31 mouse cellular contexts compared by ENCODE assay signal in genomic region chr9:95574116-95574515, GRCm38 (mm10). TPM values are rescaled to one million over a fixed set of nuclear protein-coding genes. Genes with fewer than 3 reads are reported as not detected.
"Had no signal": no experiment of that assay in that cellular context is flagged by ENCODE, and none has a peak within 500 bp of the region (broad histone marks: within the 10 kb centered on the region; RNA-seq: fewer than 3 reads in every experiment).

No protein-coding gene starts in this region.

- H3K27me3 ChIP-seq: limb, embryonic 12.5 days; limb, embryonic 13.5 days; limb, embryonic 15.5 days; liver, embryonic 13.5 days; liver, embryonic 15.5 days; lung, embryonic 15.5 days; midbrain, embryonic 12.5 days; midbrain, embryonic 13.5 days; midbrain, embryonic 15.5 days; neural tube, embryonic 12.5 days; neural tube, embryonic 13.5 days had no signal

- H3K4me3 ChIP-seq: limb, embryonic 10.5 days; limb, embryonic 12.5 days; limb, embryonic 13.5 days; limb, embryonic 15.5 days; liver, embryonic 12.5 days; liver, embryonic 13.5 days; liver, embryonic 15.5 days; lung, embryonic 15.5 days; megakaryocyte, embryonic 14.5 days; midbrain, embryonic 10.5 days; midbrain, embryonic 12.5 days; midbrain, embryonic 13.5 days; midbrain, embryonic 15.5 days; myocyte; neural tube, embryonic 12.5 days; neural tube, embryonic 13.5 days had no signal

- ATAC-seq: liver, embryonic 12.5 days; liver, postnatal 0 days; lung, postnatal 0 days; midbrain, embryonic 13.5 days; midbrain, embryonic 15.5 days; midbrain, embryonic 16.5 days had no signal

- H3K9ac ChIP-seq: limb, embryonic 12.5 days; limb, embryonic 13.5 days; limb, embryonic 15.5 days; liver, embryonic 12.5 days; liver, embryonic 13.5 days; liver, embryonic 14.5 days; liver, embryonic 15.5 days; liver, postnatal 0 days; lung, embryonic 14.5 days; lung, embryonic 15.5 days; midbrain, embryonic 12.5 days; midbrain, embryonic 13.5 days; midbrain, embryonic 15.5 days; neural tube, embryonic 12.5 days; neural tube, embryonic 13.5 days had no signal

- H3K36me3 ChIP-seq: limb, embryonic 10.5 days; limb, embryonic 12.5 days; limb, embryonic 13.5 days; limb, embryonic 15.5 days; liver, embryonic 12.5 days; liver, embryonic 13.5 days; liver, embryonic 15.5 days; lung, embryonic 15.5 days; midbrain, embryonic 10.5 days; midbrain, embryonic 12.5 days; midbrain, embryonic 13.5 days; midbrain, embryonic 15.5 days; neural tube, embryonic 12.5 days; neural tube, embryonic 13.5 days had no signal

- H3K27ac ChIP-seq: limb, embryonic 10.5 days; limb, embryonic 12.5 days; limb, embryonic 13.5 days; limb, embryonic 15.5 days; liver, embryonic 12.5 days; liver, embryonic 13.5 days; liver, embryonic 14.5 days; liver, embryonic 15.5 days; lung, embryonic 15.5 days; macrophage; midbrain, embryonic 10.5 days; midbrain, embryonic 12.5 days; midbrain, embryonic 13.5 days; midbrain, embryonic 15.5 days; neural tube, embryonic 12.5 days; neural tube, embryonic 13.5 days had no signal

- DNase-seq: left cerebral cortex, postnatal 4 days; liver; liver, embryonic 13.5 days; liver, postnatal 0 days; lung, adult 2 months; lung, embryonic 14.5 days; lung, postnatal 10 days; lung, postnatal 14 days; lung, postnatal 36 days; lung, postnatal 4 days; midbrain, embryonic 14.5 days had no signal

- H3K4me1 ChIP-seq: limb, embryonic 10.5 days; limb, embryonic 12.5 days; limb, embryonic 13.5 days; limb, embryonic 15.5 days; lung, embryonic 15.5 days; megakaryocyte, embryonic 14.5 days; midbrain, embryonic 10.5 days; midbrain, embryonic 12.5 days; midbrain, embryonic 13.5 days; midbrain, embryonic 15.5 days; neural tube, embryonic 12.5 days; neural tube, embryonic 13.5 days had no signal

- H3K9me3 ChIP-seq: limb, embryonic 10.5 days; limb, embryonic 12.5 days; limb, embryonic 13.5 days; limb, embryonic 15.5 days; liver, embryonic 12.5 days; liver, embryonic 13.5 days; liver, embryonic 15.5 days; lung, embryonic 15.5 days; midbrain, embryonic 10.5 days; midbrain, embryonic 12.5 days; midbrain, embryonic 13.5 days; midbrain, embryonic 15.5 days; neural tube, embryonic 12.5 days; neural tube, embryonic 13.5 days had no signal

- H3K4me2 ChIP-seq: limb, embryonic 12.5 days; limb, embryonic 13.5 days; limb, embryonic 15.5 days; liver, embryonic 12.5 days; liver, embryonic 13.5 days; liver, embryonic 15.5 days; lung, embryonic 14.5 days; lung, embryonic 15.5 days; midbrain, embryonic 11.5 days; midbrain, embryonic 12.5 days; midbrain, embryonic 13.5 days; midbrain, embryonic 15.5 days; neural tube, embryonic 12.5 days; neural tube, embryonic 13.5 days had no signal

RNA-seq across cellular contexts. Expression of gene Paqr9, which starts 14.7 kb away (rescaled TPM):
- polyA plus RNA-seq: lung, embryonic 14.5 days had no signal
